Mouse (Mus musculus): ENCODE results near the gene Ttc28. TPM values are rescaled to one million over a fixed set of nuclear protein-coding genes. Genes with fewer than 3 reads are reported as not detected.
A peak's percentile ranks its signal among the peaks of the same experiment; 100 is the strongest.

Gene Ttc28
- polyA plus RNA-seq, 1 experiment from 2014 or later, result 17.8 TPM

DNA sequence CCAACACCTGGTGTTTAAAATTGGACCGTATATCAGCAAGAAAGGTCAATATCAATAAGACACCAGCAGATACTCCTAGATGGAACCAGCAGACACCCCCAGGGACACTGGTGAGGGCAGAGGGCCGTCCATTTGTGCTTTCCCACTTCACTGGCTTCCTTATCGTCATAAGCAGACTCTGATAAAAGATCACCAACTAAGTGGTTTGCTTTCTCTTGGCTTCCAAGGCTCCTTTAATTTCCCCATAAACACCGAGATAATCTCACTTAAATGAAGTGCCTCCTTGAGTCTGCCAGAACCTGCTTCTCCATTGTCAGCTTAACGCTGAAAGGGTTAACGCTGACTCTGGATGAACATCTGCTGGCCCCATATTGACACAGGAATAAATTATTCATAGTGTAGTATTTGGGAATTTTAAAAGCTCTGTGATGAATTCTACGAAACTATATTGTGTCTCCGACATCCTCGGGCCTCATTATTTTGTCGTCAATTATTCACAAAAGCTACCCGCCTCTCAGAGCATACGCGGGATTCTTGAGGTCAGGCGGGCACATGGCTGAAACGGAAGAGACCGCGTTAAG lies 175.3 kb downstream of the Ttc28 start:
- Histone ChIP-seq H3K4me2 (replicated peaks; ENCODE audit: low read depth, low read length) (peak overlapping the region; percentile 26; the same call in 1 of the 2 replicates), H3K27me3 (ENCODE audit: control insufficient read depth, insufficient read depth, low read length) (no peaks in the 10 kb centered on the region), H3K9me3 (ENCODE audit: control insufficient read depth, low read depth, low read length) (no peaks in the 10 kb centered on the region), H3K27ac (ENCODE audit: low read length) (no peak overlapping the region), H3K36me3 (ENCODE audit: control insufficient read depth, insufficient read depth, low read length) (no peaks in the 10 kb centered on the region), H3K9ac (replicated peaks; ENCODE audit: low read depth, low read length) (no peak overlapping the region), H3K4me1 (ENCODE audit: control insufficient read depth, insufficient read depth, low read length) (peaks cover 23% of the 10 kb centered on the region), H3K4me3 (ENCODE audit: low read depth, low read length) (no peak overlapping the region)
- no peak for ATAC-seq (ENCODE audit: insufficient number of reproducible peaks, insufficient read depth, low FRiP score, low read depth)
- WGBS, result 28% methylated on average over 17 of the region's 17 CpGs

DNA sequence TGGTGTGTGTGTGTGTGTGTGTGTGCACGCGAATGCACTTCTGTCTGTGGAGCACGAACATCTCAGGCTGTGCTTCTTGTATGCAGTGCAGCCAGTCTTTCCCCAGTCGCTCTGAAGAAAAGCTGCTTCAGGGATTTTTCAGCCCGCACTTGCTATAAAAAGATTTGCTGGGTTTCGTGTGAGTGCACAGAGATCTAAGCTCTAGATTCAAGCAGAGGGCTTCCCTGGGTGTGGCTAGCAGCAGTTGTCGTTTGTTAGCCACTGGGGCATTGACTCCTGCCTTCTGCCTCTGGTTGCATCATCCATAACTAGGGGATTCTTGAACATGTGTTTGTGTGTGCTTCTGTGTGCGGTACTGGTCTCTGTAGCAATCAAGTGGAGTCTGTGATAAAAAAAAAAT lies 175.9 kb downstream of the Ttc28 start:
- H3K27ac ChIP-seq (ENCODE audit: low read length), result no peak overlapping the region
- H3K36me3 ChIP-seq (ENCODE audit: control insufficient read depth, insufficient read depth, low read length), result no peaks in the 10 kb centered on the region
- no peak for ATAC-seq (ENCODE audit: insufficient number of reproducible peaks, insufficient read depth, low FRiP score, low read depth)
- peaks cover 21% of the 10 kb centered on the region for H3K4me1 ChIP-seq (ENCODE audit: control insufficient read depth, insufficient read depth, low read length)
- H3K9ac ChIP-seq (replicated peaks; ENCODE audit: low read depth, low read length), result no peak overlapping the region
- 36% methylated on average over 8 of the region's 8 CpGs for WGBS
- H3K27me3 ChIP-seq (ENCODE audit: control insufficient read depth, insufficient read depth, low read length), result no peaks in the 10 kb centered on the region
- H3K4me2 ChIP-seq (replicated peaks; ENCODE audit: low read depth, low read length), result peak overlapping the region; percentile 26; the same call in 1 of the 2 replicates
- H3K4me3 ChIP-seq (ENCODE audit: low read depth, low read length), result no peak overlapping the region
- no peaks in the 10 kb centered on the region for H3K9me3 ChIP-seq (ENCODE audit: control insufficient read depth, low read depth, low read length)

DNA sequence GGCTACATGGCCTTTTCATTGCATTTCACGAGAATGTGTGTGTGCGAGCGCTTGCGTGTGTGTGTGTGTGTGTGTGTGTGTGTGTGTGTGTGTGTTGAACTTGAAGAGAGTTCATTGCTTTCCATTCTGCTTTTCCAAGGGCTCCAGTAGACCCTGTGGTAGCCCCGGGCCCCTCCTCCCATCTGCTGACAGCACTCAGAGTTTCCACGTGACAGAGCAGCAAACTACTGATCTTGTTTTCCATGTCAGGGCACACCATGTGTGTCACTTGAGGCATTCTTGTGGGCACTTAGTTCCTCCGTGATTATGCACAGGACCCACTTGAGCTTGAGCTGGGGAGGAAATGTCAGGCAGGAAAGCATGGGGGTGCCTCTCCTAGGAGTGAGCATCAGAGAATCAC lies 177.5 kb downstream of the Ttc28 start:
- H3K27me3 ChIP-seq (ENCODE audit: control insufficient read depth, insufficient read depth, low read length), result no peaks in the 10 kb centered on the region
- no peak overlapping the region for H3K9ac ChIP-seq (replicated peaks; ENCODE audit: low read depth, low read length)
- ATAC-seq (ENCODE audit: insufficient number of reproducible peaks, insufficient read depth, low FRiP score, low read depth), result no peak
- no peak overlapping the region for H3K4me3 ChIP-seq (ENCODE audit: low read depth, low read length)
- H3K9me3 ChIP-seq (ENCODE audit: control insufficient read depth, low read depth, low read length), result no peaks in the 10 kb centered on the region
- WGBS, result 56% methylated on average over 7 of the region's 7 CpGs
- peaks cover 21% of the 10 kb centered on the region for H3K4me1 ChIP-seq (ENCODE audit: control insufficient read depth, insufficient read depth, low read length)
- no peaks in the 10 kb centered on the region for H3K36me3 ChIP-seq (ENCODE audit: control insufficient read depth, insufficient read depth, low read length)
- no peak overlapping the region for H3K27ac ChIP-seq (ENCODE audit: low read length)
- no peak overlapping the region for H3K4me2 ChIP-seq (replicated peaks; ENCODE audit: low read depth, low read length)

DNA sequence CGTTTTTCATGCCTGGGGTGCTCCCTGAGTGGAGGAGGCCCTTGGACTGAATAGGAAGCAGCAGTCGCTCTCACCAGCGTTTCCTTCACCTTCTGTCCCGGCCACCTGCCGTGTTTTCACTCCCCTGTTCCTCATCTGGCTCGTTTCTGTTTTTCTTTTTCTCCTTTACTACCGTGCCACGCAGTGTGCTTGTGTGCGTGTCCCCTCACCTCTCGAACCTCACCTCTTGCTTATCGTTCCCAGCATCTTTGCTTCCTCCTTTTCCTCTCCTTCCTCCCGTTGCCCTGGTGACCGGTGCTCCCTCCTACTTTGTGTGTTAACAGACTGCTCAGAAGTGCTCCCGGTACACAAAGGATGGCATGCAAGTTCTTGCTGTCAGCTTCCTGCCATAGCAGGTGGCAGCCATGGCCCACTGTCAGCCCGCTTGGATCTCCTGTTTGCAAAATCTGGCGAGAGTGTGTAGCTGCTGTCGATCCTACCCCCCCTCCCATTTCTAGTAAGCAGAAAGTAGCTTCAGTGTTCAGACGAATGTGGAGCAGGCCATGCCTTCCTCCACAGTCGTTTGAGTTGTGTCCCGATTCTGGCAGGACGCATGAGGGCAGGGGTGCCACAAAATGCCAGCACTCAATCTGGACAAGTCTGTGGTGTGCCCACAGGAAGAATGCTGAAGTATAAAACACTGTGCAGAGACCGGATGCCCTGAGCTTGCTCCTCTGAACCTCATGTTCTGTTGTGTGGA lies 179.0 kb downstream of the Ttc28 start:
- peaks cover 18% of the 10 kb centered on the region for H3K4me1 ChIP-seq (ENCODE audit: control insufficient read depth, insufficient read depth, low read length)

DNA sequence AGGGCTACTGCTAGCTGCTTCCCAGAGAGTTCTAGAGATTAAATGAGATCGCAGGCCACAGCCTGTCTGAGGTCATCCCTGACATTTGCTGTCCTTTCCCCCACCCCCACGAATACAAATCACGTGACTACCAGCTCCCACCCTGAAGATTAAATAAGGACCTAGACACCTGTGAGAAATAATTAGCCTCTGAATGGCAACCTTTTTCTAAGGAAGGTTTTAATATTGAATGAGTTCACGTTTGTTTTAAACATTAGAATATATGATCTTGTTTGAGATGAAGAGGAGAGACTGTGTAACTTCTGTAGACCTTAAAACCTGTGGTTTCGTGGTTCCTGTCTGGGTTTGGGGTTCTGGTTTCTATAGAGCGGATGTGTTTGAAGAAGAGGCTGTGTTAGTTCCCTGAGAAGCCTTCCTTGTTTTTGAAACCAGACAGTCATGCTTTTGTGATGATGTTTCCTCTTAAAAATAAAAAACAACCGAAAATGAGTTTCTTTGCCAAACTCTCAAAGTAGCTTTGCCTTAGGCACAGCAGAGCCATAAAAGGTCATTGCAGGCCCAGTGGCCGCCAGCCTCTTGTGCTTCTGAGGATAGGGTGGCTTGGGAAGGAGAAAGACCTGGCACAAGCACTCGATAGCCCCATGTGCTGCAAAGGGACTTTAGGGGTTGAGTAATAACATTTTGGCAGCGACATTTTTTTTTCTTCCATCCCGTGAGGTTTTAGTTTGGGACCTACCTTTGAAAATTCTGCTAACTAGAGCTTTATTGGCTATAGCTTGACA lies 179.7 kb downstream of the Ttc28 start:
- Histone ChIP-seq H3K4me3 (ENCODE audit: low read depth, low read length) (no peak overlapping the region), H3K27me3 (ENCODE audit: control insufficient read depth, insufficient read depth, low read length) (no peaks in the 10 kb centered on the region), H3K4me1 (ENCODE audit: control insufficient read depth, insufficient read depth, low read length) (peaks cover 17% of the 10 kb centered on the region), H3K27ac (ENCODE audit: low read length) (no peak overlapping the region), H3K9ac (replicated peaks; ENCODE audit: low read depth, low read length) (no peak overlapping the region), H3K9me3 (ENCODE audit: control insufficient read depth, low read depth, low read length) (no peaks in the 10 kb centered on the region), H3K4me2 (replicated peaks; ENCODE audit: low read depth, low read length) (no peak overlapping the region), H3K36me3 (ENCODE audit: control insufficient read depth, insufficient read depth, low read length) (no peaks in the 10 kb centered on the region)
- no peak for ATAC-seq (ENCODE audit: insufficient number of reproducible peaks, insufficient read depth, low FRiP score, low read depth)
- WGBS, result 69% methylated on average over 11 of the region's 11 CpGs

More for the DNA sequence above, 179.0 kb downstream of the Ttc28 start:
- Histone ChIP-seq H3K27ac (ENCODE audit: low read length) (no peak overlapping the region), H3K36me3 (ENCODE audit: control insufficient read depth, insufficient read depth, low read length) (no peaks in the 10 kb centered on the region), H3K9ac (replicated peaks; ENCODE audit: low read depth, low read length) (no peak overlapping the region), H3K9me3 (ENCODE audit: control insufficient read depth, low read depth, low read length) (no peaks in the 10 kb centered on the region), H3K4me3 (ENCODE audit: low read depth, low read length) (no peak overlapping the region), H3K4me2 (replicated peaks; ENCODE audit: low read depth, low read length) (no peak overlapping the region), H3K27me3 (ENCODE audit: control insufficient read depth, insufficient read depth, low read length) (no peaks in the 10 kb centered on the region)
- ATAC-seq (ENCODE audit: insufficient number of reproducible peaks, insufficient read depth, low FRiP score, low read depth), result no peak
- 71% methylated on average over 22 of the region's 22 CpGs for WGBS

DNA sequence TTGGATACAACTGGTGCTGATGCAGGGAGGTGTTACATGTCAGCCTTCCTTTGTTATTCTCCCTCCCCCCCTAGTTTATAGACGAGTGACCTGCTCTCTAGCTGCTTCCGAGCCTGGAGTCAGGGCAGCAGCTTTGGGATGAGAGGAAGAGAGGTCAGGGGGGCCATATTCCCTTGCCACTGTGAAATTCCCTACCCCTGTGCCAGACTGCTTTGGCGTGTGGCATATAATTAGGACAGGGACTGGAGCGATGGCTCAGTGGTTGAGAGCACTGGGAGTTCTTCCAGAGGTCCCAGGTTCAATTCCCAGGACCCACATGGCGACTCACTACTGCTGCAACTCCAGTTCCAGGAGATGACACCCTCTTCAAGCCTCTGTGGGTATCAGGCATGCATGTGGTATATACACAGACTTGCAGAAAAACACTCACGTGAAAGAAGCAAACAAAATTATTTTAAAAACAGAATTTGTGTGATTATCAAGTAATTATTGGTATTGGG lies 180.7 kb downstream of the Ttc28 start:
- no peak overlapping the region for H3K27ac ChIP-seq (ENCODE audit: low read length)
- no peak for ATAC-seq (ENCODE audit: insufficient number of reproducible peaks, insufficient read depth, low FRiP score, low read depth)
- WGBS, result 83% methylated on average over 6 of the region's 6 CpGs

DNA sequence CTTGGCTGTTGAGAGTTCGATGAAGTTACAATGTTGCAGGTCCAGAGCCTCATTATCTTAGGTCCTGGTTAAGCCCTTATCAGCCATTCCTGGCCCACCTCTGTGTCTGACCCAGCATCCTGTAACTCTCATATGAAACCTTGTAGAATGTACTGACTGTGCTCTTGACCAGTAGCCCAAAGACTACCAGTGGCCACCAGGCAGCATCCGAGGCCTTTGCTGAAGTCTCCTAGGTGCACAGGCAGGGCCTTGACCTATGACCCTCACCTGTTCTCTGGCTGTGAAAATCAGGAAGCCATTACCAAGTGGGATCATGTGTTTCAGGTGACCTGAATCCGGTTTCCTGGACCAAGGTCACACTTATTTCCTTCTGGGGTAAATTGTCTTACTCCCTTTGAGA lies 183.6 kb downstream of the Ttc28 start:
- H3K4me1 ChIP-seq (ENCODE audit: control insufficient read depth, insufficient read depth, low read length), result no peaks in the 10 kb centered on the region
- 81% methylated on average over 3 of the region's 3 CpGs for WGBS
- no peaks in the 10 kb centered on the region for H3K9me3 ChIP-seq (ENCODE audit: control insufficient read depth, low read depth, low read length)
- H3K9ac ChIP-seq (replicated peaks; ENCODE audit: low read depth, low read length), result no peak overlapping the region
- H3K27ac ChIP-seq (ENCODE audit: low read length), result no peak overlapping the region
- H3K4me3 ChIP-seq (ENCODE audit: low read depth, low read length), result no peak overlapping the region
- no peak overlapping the region for H3K4me2 ChIP-seq (replicated peaks; ENCODE audit: low read depth, low read length)
- no peaks in the 10 kb centered on the region for H3K36me3 ChIP-seq (ENCODE audit: control insufficient read depth, insufficient read depth, low read length)
- no peaks in the 10 kb centered on the region for H3K27me3 ChIP-seq (ENCODE audit: control insufficient read depth, insufficient read depth, low read length)
- no peak for ATAC-seq (ENCODE audit: insufficient number of reproducible peaks, insufficient read depth, low FRiP score, low read depth)

More for the DNA sequence above, 180.7 kb downstream of the Ttc28 start:
- Histone ChIP-seq H3K4me2 (replicated peaks; ENCODE audit: low read depth, low read length) (no peak overlapping the region), H3K9me3 (ENCODE audit: control insufficient read depth, low read depth, low read length) (no peaks in the 10 kb centered on the region), H3K27me3 (ENCODE audit: control insufficient read depth, insufficient read depth, low read length) (no peaks in the 10 kb centered on the region), H3K4me1 (ENCODE audit: control insufficient read depth, insufficient read depth, low read length) (peaks cover 11% of the 10 kb centered on the region), H3K4me3 (ENCODE audit: low read depth, low read length) (no peak overlapping the region), H3K9ac (replicated peaks; ENCODE audit: low read depth, low read length) (no peak overlapping the region), H3K36me3 (ENCODE audit: control insufficient read depth, insufficient read depth, low read length) (no peaks in the 10 kb centered on the region)

DNA sequence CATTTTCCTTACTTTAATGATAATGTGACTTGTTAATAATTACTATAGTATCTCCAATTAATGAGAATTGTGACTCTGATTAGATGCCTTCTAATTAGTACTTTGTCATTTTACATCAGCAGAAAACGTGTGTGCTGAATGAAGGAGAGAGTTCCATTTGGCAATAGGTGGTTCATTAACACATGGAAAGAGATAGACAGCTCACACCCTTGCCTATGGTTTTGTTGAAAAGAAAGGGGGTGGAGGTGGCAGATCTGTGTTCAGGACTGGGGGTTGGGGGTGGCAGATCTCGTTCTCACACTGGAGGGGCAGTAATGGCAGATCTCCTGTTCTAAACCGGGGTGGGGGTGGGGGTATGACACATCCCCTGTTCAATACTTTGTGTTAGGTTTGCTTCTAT lies 184.4 kb downstream of the Ttc28 start:
- no peak overlapping the region for H3K9ac ChIP-seq (replicated peaks; ENCODE audit: low read depth, low read length)
- no peak overlapping the region for H3K4me3 ChIP-seq (ENCODE audit: low read depth, low read length)
- H3K4me2 ChIP-seq (replicated peaks; ENCODE audit: low read depth, low read length), result no peak overlapping the region
- no peak overlapping the region for H3K27ac ChIP-seq (ENCODE audit: low read length)
- no peaks in the 10 kb centered on the region for H3K9me3 ChIP-seq (ENCODE audit: control insufficient read depth, low read depth, low read length)
- no peaks in the 10 kb centered on the region for H3K4me1 ChIP-seq (ENCODE audit: control insufficient read depth, insufficient read depth, low read length)
- H3K36me3 ChIP-seq (ENCODE audit: control insufficient read depth, insufficient read depth, low read length), result no peaks in the 10 kb centered on the region
- no peaks in the 10 kb centered on the region for H3K27me3 ChIP-seq (ENCODE audit: control insufficient read depth, insufficient read depth, low read length)
- 58% methylated on average over 3 of the region's 3 CpGs for WGBS
- ATAC-seq (ENCODE audit: insufficient number of reproducible peaks, insufficient read depth, low FRiP score, low read depth), result no peak

Data from stomach, embryonic 14.5 days (tissue).